Mouse (Mus musculus): ENCODE data around the gene Pdxdc1. TPM values are rescaled to one million over a fixed set of nuclear protein-coding genes. Genes with fewer than 3 reads are reported as not detected.

Pdxdc1 gene
- polyA plus RNA-seq, 1 experiment, result 26.7 TPM

GRCm38 (mm10) chr16:13785932-13786331 lies 117.0 kb downstream of the Pdxdc1 start:
- no peak for TF ChIP-seq GATA1 (IDR thresholded peaks at IDR 0.05; ENCODE audit: low read length)

Other genes with a start within 250 kb of the Pdxdc1 start
- 55.5 and 69.9 TPM in 2 replicates for gene Parn, start 235.0 kb downstream of the Pdxdc1 start, polyA plus RNA-seq (2012)
- gene Bfar, start 231.3 kb downstream of the Pdxdc1 start, polyA plus RNA-seq (2012), result 1.7 and 3.2 TPM in 2 replicates
- gene 3110001I22Rik, start 231.2 kb downstream of the Pdxdc1 start, polyA plus RNA-seq (2012), result 0.39 and 0.67 TPM in 2 replicates
- not detected in 2 replicates for gene Pla2g10, start 172.1 kb downstream of the Pdxdc1 start, polyA plus RNA-seq (2012)
- gene Rrn3, start 122.4 kb downstream of the Pdxdc1 start, polyA plus RNA-seq (2012), result 27.4 and 28.7 TPM in 2 replicates
- gene Ntan1, start 84.3 kb downstream of the Pdxdc1 start, polyA plus RNA-seq (2012), result 8.8 and 14.0 TPM in 2 replicates
- 0.02 and 0.03 TPM in 2 replicates for gene Mpv17l, start within 50 bp of the Pdxdc1 start, polyA plus RNA-seq (2012)
- not detected in 2 replicates for gene 2900011O08Rik, start 83.5 kb upstream of the Pdxdc1 start, polyA plus RNA-seq (2012)
- gene Ifitm7, start 83.8 kb upstream of the Pdxdc1 start, polyA plus RNA-seq (2012), result not detected in 2 replicates